Comparison of ENCODE assay signal across 9 mouse cellular contexts in genomic region chr1:151177030-151177936, GRCm38 (mm10). TPM values are rescaled to one million over a fixed set of nuclear protein-coding genes. Genes with fewer than 3 reads are reported as not detected.
DNase-seq lines count a peak whose midpoint lies in the region; ATAC-seq and TF ChIP-seq lines count a peak whose summit lies in the region.
"Had no signal": no experiment of that assay in that cellular context is flagged by ENCODE, and none has a peak within 500 bp of the region (broad histone marks: within the 10 kb centered on the region; RNA-seq: fewer than 3 reads in every experiment).

No protein-coding gene starts in this region.

- TF ChIP-seq POLR2A in heart, adult 2 months (IDR thresholded peaks at IDR 0.05; ENCODE audit: insufficient read depth, low read depth, low read length): no peak

- no peaks in the 10 kb centered on the region for H3K9me3 ChIP-seq in kidney, embryonic 16.5 days (ENCODE audit: low read length)
- no peaks in the 10 kb centered on the region for H3K9me3 ChIP-seq in stomach, postnatal 0 days (ENCODE audit: control insufficient read depth, low read length)

- 0 out of 2 replicates have a peak overlapping the region, but pooled peaks have one; percentile 19 for H3K9ac ChIP-seq in heart, adult 2 months (ENCODE audit: low read depth, low read length)
- no peak overlapping the region for H3K9ac ChIP-seq in kidney, embryonic 16.5 days (replicated peaks; ENCODE audit: low read length)
- no peak overlapping the region for H3K9ac ChIP-seq in stomach, postnatal 0 days (ENCODE audit: low read length)

- no peaks in the 10 kb centered on the region for H3K36me3 ChIP-seq in heart, adult 2 months (ENCODE audit: control insufficient read depth, insufficient read depth, low read length)
- H3K36me3 ChIP-seq in kidney, embryonic 16.5 days (ENCODE audit: insufficient read depth, low read length): no peaks in the 10 kb centered on the region
- H3K36me3 ChIP-seq in stomach, postnatal 0 days (ENCODE audit: control insufficient read depth, insufficient read depth, low read length): no peaks in the 10 kb centered on the region

- WGBS in heart, adult 2 months: 27% methylated on average over 10 of the region's 10 CpGs
- 13% methylated on average over 10 of the region's 10 CpGs for WGBS in kidney, embryonic 16.5 days
- WGBS in stomach, postnatal 0 days: 17% methylated on average over 9 of the region's 10 CpGs

- TF ChIP-seq EP300 in heart, adult 2 months (IDR thresholded peaks at IDR 0.05; ENCODE audit: insufficient read depth, low read depth, low read length): no peak
- TF ChIP-seq EP300 in stomach, postnatal 0 days (optimal IDR thresholded peaks at IDR 0.05): no peak

- H3K4me1 ChIP-seq in heart, adult 2 months (ENCODE audit: control insufficient read depth, insufficient read depth, low read length): peaks cover under 1% of the 10 kb centered on the region
- no peaks in the 10 kb centered on the region for H3K4me1 ChIP-seq in brown adipose tissue, adult 24 weeks (ENCODE audit: control insufficient read depth, insufficient read depth, insufficient read length, low read length)
- peaks cover 14% of the 10 kb centered on the region for H3K4me1 ChIP-seq in kidney, embryonic 16.5 days (ENCODE audit: insufficient read depth, low read length)
- H3K4me1 ChIP-seq in stomach, postnatal 0 days (replicated peaks; ENCODE audit: control insufficient read depth, insufficient read depth): no peaks in the 10 kb centered on the region

- intact Hi-C loops in heart, adult 2 months (cut with DNase I): no loop called here

- H3K27ac ChIP-seq in heart, adult 2 months: peak overlapping the region; percentile 64
- H3K27ac ChIP-seq in brown adipose tissue, adult 24 weeks (replicated peaks; ENCODE audit: low read depth, low read length): peak overlapping the region; percentile 44
- peak overlapping the region; percentile 61 for H3K27ac ChIP-seq in kidney, embryonic 16.5 days (ENCODE audit: low read length)
- H3K27ac ChIP-seq in stomach, postnatal 0 days (replicated peaks): no peak overlapping the region

- peak in 1 of 2 experiments; percentile 31 for DNase-seq in heart, adult 2 months
- no peak for DNase-seq in heart, postnatal 4 days
- DNase-seq in stomach, postnatal 0 days (ENCODE audit: low spot score): peak; percentile 44
- no peak for DNase-seq in urinary bladder, adult 2 months (ENCODE audit: low spot score)

- no peak overlapping the region for H3K4me3 ChIP-seq in heart, adult 2 months
- H3K4me3 ChIP-seq in brown adipose tissue, adult 24 weeks (ENCODE audit: insufficient read depth, low read depth, low read length): peak overlapping the region; percentile 44
- peak overlapping the region; percentile 32 for H3K4me3 ChIP-seq in kidney, embryonic 16.5 days (ENCODE audit: low read length)
- no peak overlapping the region for H3K4me3 ChIP-seq in stomach, postnatal 0 days (ENCODE audit: low read depth, low read length)

- TF ChIP-seq CTCF in heart, adult 2 months (IDR thresholded peaks at IDR 0.05): no peak
- no peak for TF ChIP-seq CTCF in stomach, postnatal 0 days (IDR thresholded peaks at IDR 0.05; ENCODE audit: low read depth)

- ATAC-seq in granulocyte monocyte progenitor cell, adult 5-6 weeks (replicated peaks; ENCODE audit: poor library complexity, severe bottlenecking): peak; percentile 79
- ATAC-seq in kidney, embryonic 16.5 days (ENCODE audit: low FRiP score, low TSS enrichment): peak; percentile 90
- ATAC-seq in megakaryocyte-erythroid progenitor cell, adult 5-6 weeks (replicated peaks; ENCODE audit: low FRiP score, low TSS enrichment, poor library complexity, severe bottlenecking): peak; percentile 82
- ATAC-seq in stomach, postnatal 0 days (ENCODE audit: low FRiP score, low TSS enrichment): peak; percentile 98

- no peaks in the 10 kb centered on the region for H3K79me2 ChIP-seq in heart, adult 2 months (replicated peaks; ENCODE audit: control insufficient read depth, insufficient read depth, low read length)

- H3K27me3 ChIP-seq in heart, adult 2 months (ENCODE audit: control insufficient read depth, insufficient read depth, low read length): no peaks in the 10 kb centered on the region
- H3K27me3 ChIP-seq in kidney, embryonic 16.5 days (ENCODE audit: insufficient read depth, low read length): no peaks in the 10 kb centered on the region
- no peaks in the 10 kb centered on the region for H3K27me3 ChIP-seq in stomach, postnatal 0 days (ENCODE audit: control insufficient read depth, insufficient read depth, low read length)

- H3K4me2 ChIP-seq in kidney, embryonic 16.5 days (replicated peaks; ENCODE audit: low read depth, low read length): peak overlapping the region; percentile 51
- H3K4me2 ChIP-seq in stomach, postnatal 0 days (replicated peaks; ENCODE audit: low read depth): peak overlapping the region; percentile 20; the same call in 1 of the 2 replicates

RNA-seq across cellular contexts. Expression of gene Gm47985, which starts 5.1 kb away (rescaled TPM):
- under 1 TPM; 0.29 to 0.80 TPM for total RNA-seq in heart, adult 2 months (2021)
- polyA plus RNA-seq in heart, adult 2 months (2012; rRNA removed): 1.1 and 3.2 TPM in 2 replicates
- under 1 TPM in 1 of 2 experiments, not detected in 1; 0.29 TPM for total RNA-seq in heart, postnatal 4 days (2021)
- polyA plus RNA-seq in brown adipose tissue, adult 24 weeks (2012; ENCODE audit: insufficient read depth, insufficient read length, missing spikeins): not detected in 2 replicates
- not detected in 2 replicates for total RNA-seq in granulocyte monocyte progenitor cell, adult 5-6 weeks (2014; fragmentation: Nextera tagmentation)
- not detected in 2 replicates for total RNA-seq in granulocyte monocyte progenitor cell, adult 5-6 weeks (2017)
- 0.25 and 0.48 TPM in 2 replicates for polyA plus RNA-seq in kidney, embryonic 16.5 days (2015; fragmentation: Nextera tagmentation; extraction: Ambion mirVana)
- 0.69 TPM in 1 of 2 replicates, not detected in the other for total RNA-seq in megakaryocyte-erythroid progenitor cell, adult 5-6 weeks (2014; fragmentation: Nextera tagmentation)
- total RNA-seq in megakaryocyte-erythroid progenitor cell, adult 5-6 weeks (2017): 0.19 TPM in 1 of 2 replicates, not detected in the other
- polyA plus RNA-seq in stomach, postnatal 0 days (2015; fragmentation: Nextera tagmentation; extraction: Ambion mirVana): not detected in 2 replicates
- polyA plus RNA-seq in urinary bladder, adult 2 months (2012; rRNA removed): not detected in 2 replicates
- total RNA-seq: adrenal gland, postnatal 36 days had no signal

RNA-seq across cellular contexts. Expression of gene Gm8947, which starts 14.9 kb away (rescaled TPM):
- total RNA-seq in heart, adult 2 months (2021): not detected
- 0.15 TPM in 1 of 2 replicates, not detected in the other for polyA plus RNA-seq in heart, adult 2 months (2012; rRNA removed)
- total RNA-seq in heart, postnatal 4 days (2021): under 1 TPM in 1 of 2 experiments, not detected in 1; 0.17 TPM
- not detected in 2 replicates for polyA plus RNA-seq in brown adipose tissue, adult 24 weeks (2012; ENCODE audit: insufficient read depth, insufficient read length, missing spikeins)
- not detected in 2 replicates for total RNA-seq in granulocyte monocyte progenitor cell, adult 5-6 weeks (2014; fragmentation: Nextera tagmentation)
- total RNA-seq in granulocyte monocyte progenitor cell, adult 5-6 weeks (2017): 0.47 TPM in 1 of 2 replicates, not detected in the other
- 0.86 and 0.91 TPM in 2 replicates for polyA plus RNA-seq in kidney, embryonic 16.5 days (2015; fragmentation: Nextera tagmentation; extraction: Ambion mirVana)
- 0.64 TPM in 1 of 2 replicates, not detected in the other for total RNA-seq in megakaryocyte-erythroid progenitor cell, adult 5-6 weeks (2014; fragmentation: Nextera tagmentation)
- total RNA-seq in megakaryocyte-erythroid progenitor cell, adult 5-6 weeks (2017): 0.27 TPM in 1 of 2 replicates, not detected in the other
- polyA plus RNA-seq in stomach, postnatal 0 days (2015; fragmentation: Nextera tagmentation; extraction: Ambion mirVana): 0.05 TPM in 1 of 2 replicates, not detected in the other
- not detected in 2 replicates for polyA plus RNA-seq in urinary bladder, adult 2 months (2012; rRNA removed)
- total RNA-seq: adrenal gland, postnatal 36 days had no signal

RNA-seq across cellular contexts. Expression of gene Gm47995, which starts 21.0 kb away (rescaled TPM):
- total RNA-seq in heart, adult 2 months (2021): not detected
- polyA plus RNA-seq in heart, adult 2 months (2012; rRNA removed): 0.53 TPM in 1 of 2 replicates, not detected in the other
- total RNA-seq in heart, postnatal 4 days (2021): not detected
- polyA plus RNA-seq in brown adipose tissue, adult 24 weeks (2012; ENCODE audit: insufficient read depth, insufficient read length, missing spikeins): not detected in 2 replicates
- not detected in 2 replicates for total RNA-seq in granulocyte monocyte progenitor cell, adult 5-6 weeks (2014; fragmentation: Nextera tagmentation)
- not detected in 2 replicates for total RNA-seq in granulocyte monocyte progenitor cell, adult 5-6 weeks (2017)
- 0.50 TPM in 1 of 2 replicates, not detected in the other for polyA plus RNA-seq in kidney, embryonic 16.5 days (2015; fragmentation: Nextera tagmentation; extraction: Ambion mirVana)
- total RNA-seq in megakaryocyte-erythroid progenitor cell, adult 5-6 weeks (2014; fragmentation: Nextera tagmentation): not detected in 2 replicates
- 0.91 and 3.4 TPM in 2 replicates for total RNA-seq in megakaryocyte-erythroid progenitor cell, adult 5-6 weeks (2017)
- polyA plus RNA-seq in stomach, postnatal 0 days (2015; fragmentation: Nextera tagmentation; extraction: Ambion mirVana): not detected in 2 replicates
- polyA plus RNA-seq in urinary bladder, adult 2 months (2012; rRNA removed): not detected in 2 replicates
- total RNA-seq: adrenal gland, postnatal 36 days had no signal

RNA-seq across cellular contexts. Expression of gene 3110040M04Rik, which starts 26.6 kb away (rescaled TPM):
- not detected for total RNA-seq in heart, adult 2 months (2021)
- polyA plus RNA-seq in heart, adult 2 months (2012; rRNA removed): not detected in 2 replicates
- not detected for total RNA-seq in heart, postnatal 4 days (2021)
- polyA plus RNA-seq in brown adipose tissue, adult 24 weeks (2012; ENCODE audit: insufficient read depth, insufficient read length, missing spikeins): not detected in 2 replicates
- total RNA-seq in granulocyte monocyte progenitor cell, adult 5-6 weeks (2014; fragmentation: Nextera tagmentation): not detected in 2 replicates
- not detected in 2 replicates for total RNA-seq in granulocyte monocyte progenitor cell, adult 5-6 weeks (2017)
- 1.4 and 1.9 TPM in 2 replicates for polyA plus RNA-seq in kidney, embryonic 16.5 days (2015; fragmentation: Nextera tagmentation; extraction: Ambion mirVana)
- not detected in 2 replicates for total RNA-seq in megakaryocyte-erythroid progenitor cell, adult 5-6 weeks (2014; fragmentation: Nextera tagmentation)
- total RNA-seq in megakaryocyte-erythroid progenitor cell, adult 5-6 weeks (2017): 3.3 TPM in 1 of 2 replicates, not detected in the other
- not detected in 2 replicates for polyA plus RNA-seq in stomach, postnatal 0 days (2015; fragmentation: Nextera tagmentation; extraction: Ambion mirVana)
- polyA plus RNA-seq in urinary bladder, adult 2 months (2012; rRNA removed): not detected in 2 replicates
- total RNA-seq: adrenal gland, postnatal 36 days had no signal

RNA-seq across cellular contexts. Expression of gene Gm47996, which starts 32.6 kb away (rescaled TPM):
- total RNA-seq in heart, adult 2 months (2021): not detected
- not detected in 2 replicates for polyA plus RNA-seq in heart, adult 2 months (2012; rRNA removed)
- total RNA-seq in heart, postnatal 4 days (2021): not detected
- not detected in 2 replicates for polyA plus RNA-seq in brown adipose tissue, adult 24 weeks (2012; ENCODE audit: insufficient read depth, insufficient read length, missing spikeins)
- total RNA-seq in granulocyte monocyte progenitor cell, adult 5-6 weeks (2014; fragmentation: Nextera tagmentation): not detected in 2 replicates
- total RNA-seq in granulocyte monocyte progenitor cell, adult 5-6 weeks (2017): not detected in 2 replicates
- 0.67 TPM in 2 replicates for polyA plus RNA-seq in kidney, embryonic 16.5 days (2015; fragmentation: Nextera tagmentation; extraction: Ambion mirVana)
- total RNA-seq in megakaryocyte-erythroid progenitor cell, adult 5-6 weeks (2014; fragmentation: Nextera tagmentation): not detected in 2 replicates
- total RNA-seq in megakaryocyte-erythroid progenitor cell, adult 5-6 weeks (2017): not detected in 2 replicates
- polyA plus RNA-seq in stomach, postnatal 0 days (2015; fragmentation: Nextera tagmentation; extraction: Ambion mirVana): not detected in 2 replicates
- not detected in 2 replicates for polyA plus RNA-seq in urinary bladder, adult 2 months (2012; rRNA removed)
- total RNA-seq: adrenal gland, postnatal 36 days had no signal

Comparison
In these comparisons a context has a peak if more than half of its experiments do, and no peak if none do; other contexts are left out.
1. H3K4me3 ChIP-seq: peak in brown adipose tissue, adult 24 weeks (single experiment) and kidney, embryonic 16.5 days (single experiment); none in heart, adult 2 months (single experiment) and stomach, postnatal 0 days (single experiment).
2. Peak in every context shown above with its lines, with median percentiles within 50 percentile points of each other: ATAC-seq.